In the genomic region with DNA sequence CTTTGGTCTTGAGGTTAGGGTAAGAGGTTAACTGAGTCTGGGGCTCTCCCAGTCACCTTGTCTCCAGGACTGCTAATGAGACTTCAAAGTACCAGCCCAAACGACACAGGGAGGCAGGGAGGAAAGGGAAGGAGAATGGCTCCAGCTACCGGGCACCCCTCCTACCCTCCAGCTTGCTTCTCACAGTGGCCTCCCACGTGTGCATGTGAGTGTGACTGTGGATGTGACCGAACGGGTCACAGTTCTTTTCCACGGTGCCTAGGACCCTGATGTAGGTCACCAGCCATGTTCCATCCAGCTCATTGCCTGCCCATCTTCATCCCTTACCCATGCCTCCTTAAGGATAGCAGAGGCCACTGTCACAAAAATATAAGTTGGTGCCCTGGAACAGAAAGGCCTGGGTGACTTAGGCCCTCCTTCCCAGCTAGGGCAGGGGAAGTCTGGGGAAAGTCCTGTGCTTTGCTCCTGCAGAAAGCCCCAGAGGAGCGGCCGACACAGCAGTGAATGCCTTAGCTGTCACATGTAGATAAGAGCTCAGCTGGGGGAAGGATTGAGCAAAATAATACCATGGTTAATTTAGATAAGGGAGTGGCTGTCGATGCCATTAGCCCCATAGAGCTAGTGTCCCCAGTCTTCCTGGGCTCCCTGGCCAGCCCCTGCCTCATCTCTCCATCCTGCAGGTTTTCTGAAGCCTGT, we compare ENCODE assay signal across 14 mouse cellular contexts. TPM values are rescaled to one million over a fixed set of nuclear protein-coding genes. Genes with fewer than 3 reads are reported as not detected.
DNase-seq lines count a peak whose midpoint lies in the region; ATAC-seq lines count a peak whose summit lies in the region.
"Had no signal": no experiment of that assay in that cellular context is flagged by ENCODE, and none has a peak within 500 bp of the region (broad histone marks: within the 10 kb centered on the region; RNA-seq: fewer than 3 reads in every experiment).

No protein-coding gene starts in this region.

- H3K4me1 ChIP-seq in hindbrain, embryonic 10.5 days (replicated peaks), result peaks cover 27% of the 10 kb centered on the region
- peaks cover 7% of the 10 kb centered on the region for H3K4me1 ChIP-seq in hindbrain, embryonic 14.5 days (replicated peaks; ENCODE audit: control insufficient read depth, insufficient read depth, low read length)
- peaks cover 30% of the 10 kb centered on the region for H3K4me1 ChIP-seq in embryonic facial prominence, embryonic 10.5 days

- ATAC-seq in hindbrain, embryonic 14.5 days (ENCODE audit: low FRiP score), result no peak
- 0 out of 2 replicates have a peak, but pooled peaks have one; percentile 17 for ATAC-seq in megakaryocyte, adult 5-6 weeks (ENCODE audit: poor library complexity, severe bottlenecking)
- ATAC-seq: forebrain, embryonic 13.5 days had no signal

- no peak for DNase-seq in hindbrain, embryonic 10.5 days (ENCODE audit: low spot score)
- no peak for DNase-seq in hindbrain, embryonic 14.5 days (ENCODE audit: low spot score)
- DNase-seq in MEL-GATA-1-ER (ENCODE audit: extremely low read depth, low read depth), result peak; percentile 86
- DNase-seq in embryonic facial prominence, embryonic 10.5 days (ENCODE audit: low spot score), result no peak
- no peak for DNase-seq in frontal cortex, postnatal 14 days (ENCODE audit: low spot score in 2 of 2)
- no peak for DNase-seq in frontal cortex, postnatal 10 days (ENCODE audit: low spot score in 2 of 2)
- DNase-seq in layer of hippocampus, postnatal 36 days, result no peak
- DNase-seq: kidney, adult 2 months; lung, postnatal 36 days had no signal

- WGBS in hindbrain, embryonic 10.5 days, result 70% methylated on average over 9 of the region's 9 CpGs
- 67% methylated on average over 9 of the region's 9 CpGs for WGBS in hindbrain, embryonic 14.5 days
- 70% methylated on average over 9 of the region's 9 CpGs for WGBS in embryonic facial prominence, embryonic 10.5 days

- H3K27me3 ChIP-seq in hindbrain, embryonic 10.5 days (ENCODE audit: insufficient read depth, poor library complexity, severe bottlenecking), result peaks cover 36% of the 10 kb centered on the region
- no peaks in the 10 kb centered on the region for H3K27me3 ChIP-seq in hindbrain, embryonic 14.5 days (ENCODE audit: control insufficient read depth, insufficient read depth, low read length)
- H3K27me3 ChIP-seq in embryonic facial prominence, embryonic 10.5 days (replicated peaks; ENCODE audit: low read depth, poor library complexity, severe bottlenecking), result peaks cover 19% of the 10 kb centered on the region
- H3K27me3 ChIP-seq: CH12.LX had no signal

- peak overlapping the region; percentile 67; the same call in 1 of the 2 replicates for H3K27ac ChIP-seq in hindbrain, embryonic 10.5 days
- H3K27ac ChIP-seq in hindbrain, embryonic 14.5 days, result no peak overlapping the region
- peak overlapping the region; percentile 26; the same call in 1 of the 2 replicates for H3K27ac ChIP-seq in embryonic facial prominence, embryonic 10.5 days (replicated peaks)
- H3K27ac ChIP-seq: forebrain, embryonic 13.5 days; limb, embryonic 10.5 days; neural tube, embryonic 12.5 days had no signal

- H3K4me2 ChIP-seq in hindbrain, embryonic 14.5 days (replicated peaks), result no peak overlapping the region
- H3K4me2 ChIP-seq: forebrain, embryonic 13.5 days; neural tube, embryonic 12.5 days had no signal

- H3K4me3 ChIP-seq in hindbrain, embryonic 10.5 days, result no peak overlapping the region
- no peak overlapping the region for H3K4me3 ChIP-seq in hindbrain, embryonic 14.5 days (replicated peaks; ENCODE audit: low read length)
- H3K4me3 ChIP-seq in embryonic facial prominence, embryonic 10.5 days, result no peak overlapping the region
- H3K4me3 ChIP-seq: forebrain, embryonic 13.5 days; limb, embryonic 10.5 days; neural tube, embryonic 12.5 days had no signal

- H3K36me3 ChIP-seq in hindbrain, embryonic 10.5 days, result no peaks in the 10 kb centered on the region
- no peaks in the 10 kb centered on the region for H3K36me3 ChIP-seq in hindbrain, embryonic 14.5 days (replicated peaks; ENCODE audit: control insufficient read depth, insufficient read depth)
- no peaks in the 10 kb centered on the region for H3K36me3 ChIP-seq in embryonic facial prominence, embryonic 10.5 days (replicated peaks)
- H3K36me3 ChIP-seq: limb, embryonic 10.5 days; neural tube, embryonic 12.5 days had no signal

- H3K9me3 ChIP-seq in hindbrain, embryonic 10.5 days, result no peaks in the 10 kb centered on the region
- no peaks in the 10 kb centered on the region for H3K9me3 ChIP-seq in hindbrain, embryonic 14.5 days (ENCODE audit: control insufficient read depth, low read length)
- H3K9me3 ChIP-seq in embryonic facial prominence, embryonic 10.5 days, result no peaks in the 10 kb centered on the region
- H3K9me3 ChIP-seq: forebrain, embryonic 13.5 days; limb, embryonic 10.5 days; neural tube, embryonic 12.5 days had no signal

- H3K9ac ChIP-seq in hindbrain, embryonic 14.5 days, result no peak overlapping the region
- H3K9ac ChIP-seq: forebrain, embryonic 13.5 days; neural tube, embryonic 12.5 days had no signal

RNA-seq across cellular contexts. Expression of a gene that starts 4.4 kb away (rescaled TPM):
- 2.5 and 2.8 TPM in 2 replicates for polyA plus RNA-seq in hindbrain, embryonic 10.5 days (2016; fragmentation: Nextera tagmentation; extraction: Ambion mirVana)
- polyA plus RNA-seq in hindbrain, embryonic 14.5 days (2014; fragmentation: Nextera tagmentation; extraction: Ambion mirVana), result 3.3 and 3.5 TPM in 2 replicates
- 4.7 and 5.3 TPM in 2 replicates for polyA plus RNA-seq in embryonic facial prominence, embryonic 10.5 days (2016; fragmentation: Nextera tagmentation; extraction: Ambion mirVana)
- 0.29 TPM in 1 of 2 replicates, not detected in the other for total RNA-seq in megakaryocyte, adult 5-6 weeks (2015)
- total RNA-seq in megakaryocyte, adult 5-6 weeks (2017), result 0.16 and 0.51 TPM in 2 replicates
- 1 to 10 TPM; 1.2 to 1.9 TPM for total RNA-seq in layer of hippocampus, postnatal 36 days (2021)
